Mouse (Mus musculus) liver (tissue): ENCODE measurements around the gene Mthfd2.
A peak's percentile ranks its signal among the peaks of the same experiment; 100 is the strongest.
"Not testable (repeated sequence)": the region's sequence is repeated elsewhere in the genome, so short reads cannot be mapped to it uniquely, and the experiment has no call there.

Experiments
- DNase-seq: peaks from one replicate; pipeline ENCODE4 v3.0.0-alpha.2; 2020; ENCODE audit warnings: mixed read lengths

Mthfd2 gene

GRCm38 (mm10) chr6:83325525-83326393 lies at the start of gene Mthfd2, which contains the start of gene Mob1a:
Mthfd2 (minus strand) TSS chr6:83325908.
Mob1a (plus strand) TSS chr6:83326016.
- peak; percentile 95 for DNase-seq

DNA sequence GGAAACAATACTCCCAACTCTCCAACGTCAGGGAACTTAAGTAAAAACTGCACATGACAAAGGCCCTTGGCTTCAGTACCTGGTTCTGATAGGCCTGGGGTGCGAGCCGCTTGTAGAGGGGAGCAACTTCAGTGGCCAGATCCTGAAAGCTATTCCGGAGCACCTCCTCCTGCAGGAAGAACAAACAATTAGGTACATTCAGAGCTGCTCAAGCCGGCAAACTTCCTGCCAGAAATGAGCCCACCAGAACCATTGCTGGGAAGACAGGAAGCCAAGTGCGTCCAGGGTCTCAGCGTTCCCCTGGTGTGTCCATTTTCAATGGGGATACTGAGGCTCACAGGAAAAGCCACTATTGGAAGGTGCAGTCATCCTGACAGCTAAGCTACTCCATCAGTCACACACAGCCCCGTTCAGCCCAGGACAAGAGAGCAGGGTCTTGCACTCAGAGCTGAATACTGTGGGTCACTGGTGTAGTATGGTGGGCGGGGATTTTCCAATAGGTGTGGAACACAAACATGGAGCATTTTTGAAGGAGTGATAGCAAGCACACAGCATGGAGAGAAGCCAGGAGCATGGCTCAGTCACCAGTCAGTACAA lies 48.1 kb upstream of the Mthfd2 start:
- DNase-seq: no peak

DNA sequence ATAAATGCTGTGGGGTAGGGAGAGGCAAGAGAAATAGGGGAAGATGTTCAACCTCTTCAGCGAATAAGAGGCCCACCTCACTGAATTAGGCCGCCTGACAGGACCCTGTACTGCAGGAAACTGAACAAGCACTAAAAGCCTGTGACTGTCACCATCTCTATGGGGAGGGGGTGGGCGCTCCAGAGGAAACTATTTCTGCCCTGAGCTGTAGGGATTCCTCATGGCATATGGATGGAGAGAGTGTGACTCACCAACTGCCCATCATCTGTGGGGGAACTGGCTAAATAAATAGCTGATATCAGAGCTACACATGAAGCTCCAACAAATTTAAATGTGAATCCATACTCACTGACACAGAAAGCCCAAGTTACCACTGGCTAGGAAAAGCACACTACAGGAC lies 45.6 kb upstream of the Mthfd2 start:
- no peak for DNase-seq

GRCm38 (mm10) chr6:83370316-83370965 lies 44.7 kb upstream of the Mthfd2 start:
- DNase-seq: no peak

DNA sequence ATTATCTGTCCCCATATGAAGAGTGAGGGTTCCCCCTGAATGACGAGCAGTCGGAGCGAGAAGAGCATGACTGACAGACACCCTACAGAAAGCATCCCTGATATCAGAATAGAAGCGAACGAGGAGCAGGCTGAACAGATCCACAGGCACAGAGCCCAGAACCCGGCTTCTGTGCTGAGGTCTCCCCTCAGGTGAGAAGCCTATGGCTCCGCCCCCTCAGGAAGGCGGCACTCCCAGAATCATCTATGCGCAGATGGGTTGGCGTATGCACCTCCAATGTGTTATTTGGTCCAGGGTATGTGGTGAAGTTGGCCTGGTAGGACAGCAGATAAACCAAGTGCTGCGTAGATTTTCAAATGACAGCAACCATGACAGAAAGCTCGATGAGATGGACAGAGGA lies 37.4 kb upstream of the Mthfd2 start:
- DNase-seq: no peak

- DNase-seq: no peak
Measured at GRCm38 (mm10) chr6:83361523-83362248, 36.0 kb upstream of the Mthfd2 start.

DNA sequence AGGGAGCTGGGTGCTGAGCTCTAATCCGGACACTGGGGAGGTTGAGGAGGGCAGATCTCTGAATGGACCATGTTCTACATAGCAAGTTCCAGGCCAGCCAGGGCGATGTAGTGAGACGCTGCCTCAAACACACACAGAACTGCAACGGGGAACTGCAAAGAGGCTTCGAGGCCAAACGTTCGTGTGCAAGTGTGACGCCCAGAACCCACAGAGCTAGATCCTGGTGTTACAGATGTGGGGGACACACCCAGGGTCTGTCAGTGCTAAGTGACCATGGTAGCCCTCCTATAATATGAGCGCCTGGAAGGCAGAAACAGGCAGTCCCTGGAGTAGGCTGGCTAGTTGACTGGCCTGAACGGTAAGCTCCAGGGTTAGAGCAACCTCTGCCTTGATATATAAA lies 31.7 kb upstream of the Mthfd2 start:
- DNase-seq: no peak

DNA sequence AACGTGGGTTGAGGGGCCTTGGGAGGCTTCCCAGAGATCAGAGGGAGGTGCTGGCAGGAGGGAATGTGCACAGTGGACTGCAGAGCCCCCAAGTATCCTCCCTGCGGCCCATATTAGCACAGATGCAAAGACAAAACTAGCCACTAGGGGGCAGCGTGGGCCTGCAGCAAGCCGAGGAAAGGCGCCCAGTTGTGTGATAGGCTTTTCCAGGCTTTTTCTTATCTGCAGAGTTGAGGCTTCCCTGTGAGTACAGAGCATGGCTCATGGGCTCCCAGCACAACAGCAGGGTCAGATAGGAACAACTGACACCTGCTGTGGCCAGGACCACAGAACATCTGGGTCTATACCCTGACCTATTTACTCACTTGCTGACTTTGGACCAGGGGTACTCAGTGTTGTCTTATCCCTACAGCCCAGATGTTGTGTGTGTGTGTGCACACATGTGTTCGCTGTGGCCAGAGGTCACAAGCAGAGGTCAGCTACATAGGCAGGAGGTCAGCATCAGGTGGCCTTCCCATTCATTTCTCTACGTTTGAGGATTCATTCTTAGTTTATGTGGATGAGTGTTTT lies 30.9 kb upstream of the Mthfd2 start:
- DNase-seq: peak; percentile 88

DNA sequence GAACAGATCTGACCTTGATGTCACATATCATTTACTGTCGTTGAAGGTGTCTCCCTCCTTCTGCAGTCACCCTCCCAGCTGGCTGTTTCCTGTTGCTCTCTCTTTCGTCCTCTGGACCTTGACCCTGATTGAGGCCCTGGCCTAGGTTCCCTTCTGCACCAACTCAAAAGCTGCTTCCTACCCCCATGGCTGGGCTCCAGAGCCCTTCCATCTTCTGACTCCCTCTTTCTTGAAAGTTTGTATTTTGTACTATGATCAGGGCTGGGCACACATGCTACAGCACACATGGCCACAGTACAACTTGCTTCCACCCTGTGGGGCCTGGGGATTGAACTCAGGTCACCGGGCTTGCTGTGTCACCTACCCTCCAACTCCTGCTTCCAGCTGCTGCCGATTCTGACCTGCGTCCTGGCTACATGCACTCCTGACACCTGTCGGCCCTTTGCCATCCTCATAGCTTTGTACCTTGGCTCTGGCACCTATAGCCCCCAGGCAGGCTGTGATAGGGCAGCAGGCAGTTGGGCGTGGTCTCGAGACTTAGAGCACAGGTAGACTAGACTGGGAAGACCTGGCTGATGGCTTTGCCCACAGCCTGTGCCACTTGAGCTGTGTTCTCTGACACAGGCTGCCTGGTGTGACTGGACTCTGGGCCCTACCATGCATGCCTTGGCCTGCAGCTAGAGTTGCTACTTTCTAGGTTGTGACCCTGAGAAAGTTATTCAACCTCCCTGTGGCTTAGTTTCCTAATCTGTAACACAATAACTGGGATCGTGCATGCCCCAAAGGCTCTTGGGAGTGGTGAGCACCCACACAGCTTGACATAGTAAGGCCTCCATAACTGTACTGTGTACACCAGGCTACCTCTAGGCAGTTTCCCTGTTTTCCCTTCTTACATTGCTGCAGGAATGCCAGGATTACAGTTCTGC lies 29.4 kb upstream of the Mthfd2 start:
- DNase-seq: no peak

- no peak for DNase-seq
Measured at GRCm38 (mm10) chr6:83352666-83353410, 27.1 kb upstream of the Mthfd2 start.

DNA sequence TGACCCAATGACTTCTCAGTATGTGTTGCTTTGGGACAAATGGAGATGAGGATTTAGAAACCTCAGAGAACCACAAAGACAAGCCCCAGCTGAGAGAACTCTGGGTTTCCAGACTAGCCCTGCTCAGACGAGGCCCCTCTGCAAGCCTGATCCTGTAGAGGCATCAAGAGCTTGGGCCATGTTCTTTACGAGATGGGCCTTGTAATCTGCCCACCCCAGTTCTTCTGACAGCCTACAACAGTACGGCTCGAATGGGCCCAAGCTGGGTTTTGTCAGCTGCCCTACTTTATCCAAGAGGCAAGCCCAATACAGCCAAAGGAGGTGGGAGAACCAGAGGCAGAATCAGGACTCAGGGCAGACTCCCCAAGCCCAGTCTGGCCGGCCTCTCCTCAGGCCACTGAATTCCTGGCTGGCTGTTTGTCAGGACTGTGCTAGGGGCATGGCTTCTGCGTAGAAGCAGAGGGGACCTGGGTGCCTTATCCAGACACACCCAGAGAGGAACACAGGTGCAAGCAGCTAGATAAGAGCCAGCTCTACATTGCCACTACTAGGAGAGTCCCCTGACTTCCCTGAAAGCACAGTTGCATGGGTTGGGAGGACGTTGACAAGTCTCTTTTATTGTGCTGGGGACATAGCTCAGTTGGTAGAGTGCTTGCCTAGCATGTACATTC lies 25.9 kb upstream of the Mthfd2 start:
- DNase-seq: peak; percentile 89

DNA sequence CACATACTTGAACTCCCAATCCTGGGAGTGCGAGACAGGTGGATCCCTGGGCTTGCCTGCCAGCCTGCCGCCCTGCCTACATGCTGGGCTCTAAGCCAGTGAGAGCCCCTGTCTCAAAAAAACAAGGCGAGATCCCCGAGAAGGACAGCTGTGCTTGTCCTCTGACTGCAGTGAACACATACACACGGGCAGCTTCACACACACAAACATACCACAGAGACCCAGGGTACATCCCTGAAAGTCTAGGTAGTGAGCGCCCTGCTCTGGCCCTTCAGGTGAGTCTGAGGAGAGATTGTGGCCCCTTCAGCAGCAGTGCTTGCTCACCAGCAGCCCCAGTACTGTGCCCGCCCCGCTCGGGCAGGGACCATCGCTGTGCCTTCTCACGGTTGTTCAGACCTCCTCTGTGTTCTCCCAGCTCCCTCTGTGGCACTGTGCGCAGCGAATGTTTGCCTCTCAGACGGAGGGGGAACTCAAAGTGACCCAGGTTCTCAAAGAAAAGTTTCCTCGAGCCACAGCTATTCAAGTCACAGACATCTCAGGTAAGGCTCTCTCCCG lies 25.2 kb upstream of the Mthfd2 start:
- peak; percentile 74 for DNase-seq

DNA sequence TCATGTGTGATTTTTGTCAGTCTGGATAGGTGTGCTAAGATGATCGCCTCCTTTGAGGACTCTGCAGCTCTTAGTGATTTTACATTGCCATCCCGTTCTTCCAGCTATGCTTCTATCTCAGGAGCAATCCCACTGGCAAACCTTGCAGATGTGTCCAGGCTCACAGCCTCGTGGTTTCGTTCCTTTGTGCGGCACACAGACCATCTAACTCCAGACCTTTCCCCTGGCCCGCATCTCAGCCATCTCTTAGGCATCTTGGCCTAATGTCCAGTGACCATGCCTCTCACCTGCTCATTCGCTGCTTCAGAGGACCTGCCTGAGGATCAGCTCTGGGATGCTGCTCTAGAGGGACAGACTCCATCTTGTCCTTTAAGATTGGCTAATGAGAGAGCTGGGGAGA lies 24.5 kb upstream of the Mthfd2 start:
- no peak for DNase-seq

DNA sequence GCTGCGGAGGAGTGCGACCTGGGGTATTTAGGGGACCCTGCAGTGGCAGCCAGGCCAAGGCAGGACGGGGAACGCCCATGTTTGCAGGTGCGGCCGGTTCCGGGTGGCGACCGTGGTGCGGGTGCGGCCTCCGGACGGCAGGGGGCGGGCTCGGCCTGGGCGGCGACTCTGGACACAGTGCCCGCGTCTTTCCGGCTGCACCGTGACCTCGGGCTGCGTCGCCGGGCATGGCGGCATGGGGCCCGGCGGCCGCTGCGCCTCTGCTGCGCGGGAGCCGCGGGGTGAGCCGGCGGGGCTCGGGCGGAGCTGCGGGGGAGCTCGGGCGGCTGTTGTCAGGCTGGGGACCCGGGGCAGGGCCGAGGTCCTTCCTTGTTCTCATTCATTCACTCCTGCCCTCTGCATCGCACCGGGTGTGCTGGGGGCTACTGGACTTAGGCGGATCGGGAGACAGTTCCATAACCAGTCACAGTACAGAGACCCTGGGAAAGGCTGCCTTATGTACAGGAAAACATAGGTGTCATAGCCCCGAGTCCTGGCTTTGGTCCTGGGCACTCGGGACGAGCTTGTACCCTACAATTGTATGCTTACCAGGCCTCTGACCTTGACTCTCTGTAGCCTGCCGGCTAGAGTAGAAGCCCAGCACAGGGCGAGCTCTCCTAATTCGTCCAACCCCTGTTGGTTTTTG lies 23.7 kb upstream of the Mthfd2 start:
- peak; percentile 96 for DNase-seq

GRCm38 (mm10) chr6:83348873-83349272 lies 23.2 kb upstream of the Mthfd2 start, which contains the start of gene Bola3:
Bola3 (plus strand) TSS chr6:83349147.
- no peak for DNase-seq

- DNase-seq: no peak
Measured at GRCm38 (mm10) chr6:83347916-83348315, 22.2 kb upstream of the Mthfd2 start.

DNA sequence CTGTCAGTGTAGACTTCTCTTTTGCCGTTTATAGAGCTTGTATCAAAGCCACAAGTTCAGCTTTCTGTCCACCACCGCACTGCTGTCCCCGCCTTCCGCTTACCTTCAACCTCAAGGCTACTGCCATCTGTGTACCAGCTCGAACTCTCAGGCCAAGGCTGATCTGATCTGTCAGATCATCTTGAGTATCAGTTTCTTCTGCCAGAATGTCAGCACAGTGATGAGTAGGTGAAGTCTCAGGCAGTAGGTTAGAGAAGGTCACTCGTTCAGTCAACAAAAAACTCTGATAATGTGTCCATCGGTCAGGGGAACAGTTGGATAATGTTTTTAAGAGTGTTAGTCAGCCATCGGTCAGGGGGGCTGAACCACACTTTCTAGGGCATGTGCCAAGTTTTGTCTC lies 19.6 kb upstream of the Mthfd2 start:
- DNase-seq: not testable (repeated sequence)

DNA sequence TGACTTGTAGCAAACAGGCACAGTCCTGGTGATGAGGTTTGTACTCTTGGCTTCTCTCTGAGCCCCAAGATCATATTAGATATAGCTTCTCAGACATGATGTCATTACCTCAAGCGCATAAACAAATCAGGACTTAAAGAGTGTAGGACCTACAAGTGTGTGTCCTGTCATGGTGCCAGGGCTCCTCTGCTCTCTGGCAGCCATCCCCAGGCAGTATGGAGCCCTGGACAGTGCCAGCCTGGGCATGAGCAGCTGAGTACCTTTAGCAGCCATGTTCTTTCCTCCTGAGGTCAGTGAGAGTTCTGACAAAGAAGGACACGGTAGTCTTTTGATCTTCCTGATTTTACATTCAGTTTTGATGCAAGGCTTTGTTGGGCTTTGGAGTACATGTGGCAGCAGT lies 17.2 kb upstream of the Mthfd2 start:
- DNase-seq: no peak

DNA sequence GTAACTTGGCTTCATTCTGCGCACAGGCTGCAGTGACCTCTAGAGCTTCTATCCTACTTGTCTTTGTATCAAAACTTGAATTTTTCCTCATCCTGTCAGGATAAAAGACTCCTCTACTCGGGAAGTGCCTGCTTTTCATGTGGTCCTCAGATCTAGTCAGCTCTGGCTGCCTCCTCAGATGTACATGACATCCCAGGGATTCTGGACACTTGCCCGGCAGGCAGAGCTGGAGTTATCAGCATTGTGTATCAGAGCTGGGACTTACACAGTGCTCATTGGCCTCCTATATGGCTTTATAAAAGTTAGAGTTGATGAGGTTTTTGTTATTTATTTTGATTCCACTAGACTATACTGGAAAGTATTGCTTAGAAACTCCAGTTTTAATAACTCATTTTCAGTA lies 15.7 kb upstream of the Mthfd2 start:
- DNase-seq: no peak
